Mouse (Mus musculus): Measurements from ENCODE around the gene Cd320.
"Not testable (repeated sequence)": the region's sequence is repeated elsewhere in the genome, so short reads cannot be mapped to it uniquely, and the experiment has no call there.

The Cd320 gene

GRCm38 (mm10) chr17:33825462-33825861 is 17.4 kb upstream of the Cd320 start:
- no peak for DNase-seq

DNA sequence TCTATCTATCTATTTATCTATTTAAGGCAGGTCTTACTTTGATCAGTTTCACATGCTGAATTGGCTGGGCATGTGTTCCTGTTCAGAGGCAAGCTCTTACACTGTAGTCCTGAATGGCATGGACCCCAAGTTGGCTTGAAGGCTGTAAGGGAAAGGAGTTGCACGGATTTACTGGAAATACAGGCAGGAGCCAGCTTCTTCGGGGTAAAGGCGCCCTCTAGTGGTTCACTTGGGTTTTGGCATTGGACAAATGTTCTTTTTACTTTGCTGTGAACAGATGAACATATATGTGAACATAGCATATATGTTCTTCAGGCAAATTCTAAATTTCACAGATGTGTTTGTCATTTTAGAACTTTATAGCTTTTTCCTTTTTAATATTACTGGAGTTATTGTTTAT is 16.0 kb upstream of the Cd320 start:
- DNase-seq = peak; percentile 81

DNA sequence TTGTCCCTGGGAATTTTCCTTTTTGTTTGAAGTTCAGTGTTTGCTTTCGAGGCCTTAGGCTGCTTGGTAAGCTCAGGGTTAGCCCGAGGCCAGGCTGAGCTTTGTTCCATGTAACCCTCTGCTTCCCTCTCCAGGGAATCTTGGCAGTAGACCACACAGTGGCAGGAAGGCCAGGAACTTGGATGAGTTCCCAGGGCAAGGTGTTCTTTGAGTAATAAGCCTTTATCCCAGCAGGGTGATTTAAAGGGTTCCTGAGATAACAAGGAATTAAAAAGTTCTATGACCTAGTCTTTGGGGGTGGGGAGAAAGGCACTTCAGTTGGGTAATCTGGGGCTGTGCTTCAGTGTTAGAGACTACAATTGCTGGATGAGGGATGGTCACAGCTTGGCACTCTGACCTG is 14.0 kb upstream of the Cd320 start:
- DNase-seq = peak; percentile 91

GRCm38 (mm10) chr17:33829561-33829960 is 13.3 kb upstream of the Cd320 start:
- no peak for DNase-seq

DNA sequence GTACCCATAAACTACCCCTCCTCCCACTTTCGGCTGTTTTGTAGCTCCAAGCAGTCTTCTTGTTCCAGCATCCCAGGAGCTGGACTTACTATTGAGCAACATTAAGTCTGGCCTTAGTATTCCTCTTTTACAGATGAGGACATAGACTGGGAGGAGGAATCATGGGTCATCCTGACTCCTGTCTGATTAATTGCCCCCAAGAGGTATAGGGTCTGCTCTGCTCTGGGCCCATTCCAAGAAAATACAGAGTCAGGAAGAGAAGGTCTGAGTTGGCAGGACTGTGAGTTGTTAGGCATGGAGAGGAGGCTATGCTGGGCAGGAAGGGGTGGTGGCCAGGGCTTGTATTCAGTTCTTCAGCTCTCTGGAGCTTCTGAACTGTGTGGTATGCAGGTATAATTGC is 1.3 kb downstream of the Cd320 start:
- no peak for DNase-seq

DNA sequence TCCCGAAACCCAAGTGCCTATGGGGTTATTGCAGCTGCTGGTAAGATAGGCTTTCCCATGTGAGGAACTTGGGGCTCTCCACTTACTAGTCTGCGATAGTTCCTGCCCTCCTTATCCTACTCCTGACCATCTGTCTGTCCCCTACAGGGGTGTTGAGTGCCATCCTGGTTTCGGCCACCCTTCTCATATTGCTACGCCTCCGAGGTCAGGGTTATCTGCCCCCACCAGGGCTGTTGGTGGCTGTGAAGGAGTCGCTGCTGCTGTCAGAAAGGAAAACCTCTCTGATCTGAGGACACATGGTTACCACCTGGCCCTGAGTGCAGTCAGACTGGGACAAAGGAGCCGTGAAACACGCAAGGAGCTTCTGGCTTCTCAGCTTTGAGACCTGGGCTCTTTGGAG is 5.2 kb downstream of the Cd320 start:
- no peak for DNase-seq

DNA sequence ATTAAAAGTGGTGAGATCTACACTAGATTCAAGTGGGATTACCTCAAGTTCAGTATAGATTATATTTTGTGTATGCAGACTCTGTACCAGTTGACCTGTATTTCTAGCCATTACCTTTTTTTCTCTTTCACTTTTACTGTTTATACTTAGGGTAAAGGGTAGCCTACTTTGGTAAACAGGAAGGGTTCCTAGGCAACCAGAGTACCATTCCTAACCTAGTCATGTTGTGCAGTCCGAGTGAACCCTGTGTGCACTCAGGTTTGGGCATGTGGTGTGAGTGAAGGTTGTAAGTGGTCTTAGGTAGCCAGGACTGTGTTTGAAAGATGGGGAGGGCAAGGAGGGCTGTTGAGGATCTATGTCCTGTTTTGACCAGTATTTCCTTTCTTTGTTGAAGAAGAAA is 8.4 kb downstream of the Cd320 start:
- no peak for DNase-seq

GRCm38 (mm10) chr17:33857816-33858215 is 14.9 kb downstream of the Cd320 start:
- DNase-seq = no peak

GRCm38 (mm10) chr17:33865330-33866030 is 22.6 kb downstream of the Cd320 start:
- peak; percentile 58 for DNase-seq

DNA sequence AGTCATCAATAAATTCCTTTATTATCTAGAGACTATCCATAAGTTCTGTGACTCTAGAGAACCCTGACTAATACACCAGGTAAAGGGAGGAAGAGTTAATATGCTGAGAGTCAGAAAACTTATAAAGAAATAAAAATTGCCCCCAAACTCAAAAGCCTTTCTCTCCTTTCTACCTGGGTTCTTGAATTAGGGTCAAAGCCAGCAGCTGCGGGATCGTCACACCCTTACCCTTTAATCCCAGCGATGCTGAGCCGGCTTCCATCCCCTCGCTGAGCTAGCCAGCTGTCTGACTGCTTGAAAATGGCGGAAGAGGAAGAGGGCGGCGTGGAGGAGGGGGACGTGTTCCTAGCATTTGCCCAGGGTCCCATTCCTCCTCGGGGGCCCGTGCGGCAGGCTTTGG is 30.6 kb downstream of the Cd320 start, which contains the start of gene Gm7029:
Gm7029 (plus strand) TSS at position 301 of the 400 bp plus-strand sequence.
- DNase-seq = not testable (repeated sequence)

DNA sequence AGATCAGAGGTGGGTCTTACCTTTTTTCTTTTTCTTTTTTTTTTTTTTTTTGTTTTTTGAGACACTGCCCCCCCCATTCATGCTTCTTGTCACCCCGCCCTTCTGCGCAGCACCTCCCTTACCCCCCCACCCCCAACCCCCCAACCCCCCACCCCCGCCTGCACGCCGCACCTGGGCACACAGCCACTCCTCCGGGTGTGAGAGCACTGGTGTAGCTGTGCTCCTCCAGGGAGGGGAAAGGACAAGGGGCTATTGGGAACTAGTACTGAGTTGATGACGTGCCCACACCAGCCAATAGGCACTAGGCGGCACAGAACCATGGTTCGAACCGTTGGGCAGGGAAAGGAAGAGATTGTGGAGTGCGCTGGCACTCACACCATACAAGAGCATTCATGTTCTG is 31.5 kb downstream of the Cd320 start:
- DNase-seq = no peak

DNA sequence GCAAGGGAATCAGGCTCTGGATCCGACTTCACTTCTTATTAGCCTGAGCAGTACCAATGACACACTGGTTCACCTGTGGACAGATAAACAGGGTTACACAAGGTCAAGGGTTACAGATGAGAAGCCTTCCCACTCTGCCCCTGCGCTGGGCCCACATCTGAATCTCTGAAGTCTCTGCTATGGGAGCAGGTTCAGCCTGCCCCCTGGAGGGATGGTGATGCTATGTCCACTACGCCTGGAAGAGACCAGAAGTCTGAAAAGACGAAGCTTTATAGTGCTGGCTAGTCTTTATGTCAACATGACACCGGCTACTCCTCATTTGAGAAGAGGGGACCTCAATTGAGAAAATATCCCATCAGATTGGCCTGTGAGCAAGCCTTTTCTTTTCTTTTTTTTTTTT is 32.9 kb downstream of the Cd320 start:
- peak; percentile 29 for DNase-seq

GRCm38 (mm10) chr17:33884320-33884719 is 41.4 kb downstream of the Cd320 start:
- DNase-seq = not testable (repeated sequence)

GRCm38 (mm10) chr17:33887802-33888201 is 44.9 kb downstream of the Cd320 start:
- peak; percentile 34 for DNase-seq

- not testable (repeated sequence) for DNase-seq
Measured at GRCm38 (mm10) chr17:33888230-33888629, 45.3 kb downstream of the Cd320 start.

- DNase-seq = not testable (repeated sequence)
Measured at GRCm38 (mm10) chr17:33889941-33890532, 47.1 kb downstream of the Cd320 start.

DNA sequence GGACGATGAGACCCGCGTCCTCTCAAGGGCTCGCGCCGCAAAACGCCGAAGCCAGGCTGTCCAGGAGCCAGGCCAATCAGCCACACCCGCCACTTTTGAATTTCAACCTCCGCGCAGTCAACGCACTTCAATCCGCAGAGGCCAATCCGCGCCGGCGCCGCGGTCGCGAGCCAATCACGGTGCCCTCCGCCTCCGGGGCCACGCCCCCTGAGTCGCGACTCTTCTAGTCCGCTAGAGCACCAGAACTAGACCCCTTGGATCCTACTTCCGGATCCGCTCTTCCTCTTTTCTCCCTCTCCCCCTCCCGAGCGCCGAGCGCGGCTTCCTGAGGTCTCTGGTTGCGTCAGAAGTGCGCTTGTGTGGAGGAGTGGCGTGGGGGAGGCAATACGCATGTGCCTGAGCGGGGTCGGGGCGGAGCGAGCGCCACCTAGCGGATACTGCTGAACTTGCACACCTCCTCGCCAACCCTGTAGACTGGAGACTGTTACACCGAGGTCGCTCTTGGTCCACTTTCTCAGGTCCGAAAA is 47.7 kb downstream of the Cd320 start, which contains the start of gene Kifc1:
Kifc1 (minus strand) TSS at position 129 of the 527 bp plus-strand sequence.
- peak; percentile 100 for DNase-seq

DNA sequence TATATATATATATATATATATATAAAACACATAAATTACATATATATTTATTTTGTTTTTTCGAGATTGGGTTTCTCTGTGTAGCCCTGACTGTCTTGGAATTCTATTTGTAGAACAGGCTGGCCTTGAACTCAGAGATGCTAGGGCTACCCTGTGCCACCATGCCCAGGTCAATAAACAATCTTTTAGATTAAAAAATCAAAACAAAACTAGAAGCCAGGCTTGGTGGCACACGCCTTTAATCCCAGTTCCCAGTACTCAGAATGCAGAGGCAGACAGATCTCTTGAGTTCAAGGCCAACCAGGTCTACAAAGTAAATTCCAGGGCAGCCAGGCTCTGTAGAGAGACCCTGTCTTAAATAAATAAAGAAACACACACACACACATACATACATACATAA is 48.5 kb downstream of the Cd320 start:
- DNase-seq = no peak

DNA sequence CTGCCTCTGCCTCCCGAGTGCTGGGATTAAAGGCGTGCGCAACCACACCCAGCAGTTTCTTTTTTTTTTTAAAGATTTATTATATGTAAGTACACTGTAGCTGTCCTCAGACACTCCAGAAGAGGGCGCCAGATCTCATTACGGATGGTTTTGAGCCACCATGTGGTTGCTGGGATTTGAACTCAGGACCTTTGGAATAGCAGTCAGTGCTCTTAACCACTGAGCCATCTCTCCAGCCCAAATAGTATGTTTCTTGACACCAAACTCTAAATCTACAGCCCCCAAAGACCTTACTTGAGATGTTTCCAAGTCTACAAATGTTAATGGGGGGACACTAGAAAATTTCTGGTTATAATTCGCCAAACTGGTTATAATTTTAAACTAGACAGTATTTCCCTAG is 49.0 kb downstream of the Cd320 start:
- not testable (repeated sequence) for DNase-seq

- DNase-seq = no peak
Measured at GRCm38 (mm10) chr17:33892429-33892828, 49.5 kb downstream of the Cd320 start.

DNA sequence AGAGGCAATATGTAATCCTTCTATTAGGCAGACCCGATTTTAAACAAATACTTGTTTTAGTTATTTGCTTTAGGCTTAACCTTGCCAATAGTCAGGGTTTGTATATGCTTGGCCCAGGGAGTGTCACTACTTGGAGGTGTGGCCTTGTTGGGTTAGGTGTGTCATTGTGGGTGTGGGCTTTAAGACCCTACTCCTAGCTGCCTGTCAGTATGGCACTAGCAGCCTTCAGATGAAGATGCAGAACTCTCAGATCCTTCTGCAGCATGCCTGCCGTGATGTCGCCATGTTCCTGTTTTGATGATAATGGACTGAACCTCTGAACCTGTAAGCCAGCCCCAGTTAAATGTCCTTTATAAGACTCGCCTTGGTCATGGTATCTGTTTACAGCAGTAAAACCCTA is 50.1 kb downstream of the Cd320 start:
- DNase-seq = not testable (repeated sequence)

DNA sequence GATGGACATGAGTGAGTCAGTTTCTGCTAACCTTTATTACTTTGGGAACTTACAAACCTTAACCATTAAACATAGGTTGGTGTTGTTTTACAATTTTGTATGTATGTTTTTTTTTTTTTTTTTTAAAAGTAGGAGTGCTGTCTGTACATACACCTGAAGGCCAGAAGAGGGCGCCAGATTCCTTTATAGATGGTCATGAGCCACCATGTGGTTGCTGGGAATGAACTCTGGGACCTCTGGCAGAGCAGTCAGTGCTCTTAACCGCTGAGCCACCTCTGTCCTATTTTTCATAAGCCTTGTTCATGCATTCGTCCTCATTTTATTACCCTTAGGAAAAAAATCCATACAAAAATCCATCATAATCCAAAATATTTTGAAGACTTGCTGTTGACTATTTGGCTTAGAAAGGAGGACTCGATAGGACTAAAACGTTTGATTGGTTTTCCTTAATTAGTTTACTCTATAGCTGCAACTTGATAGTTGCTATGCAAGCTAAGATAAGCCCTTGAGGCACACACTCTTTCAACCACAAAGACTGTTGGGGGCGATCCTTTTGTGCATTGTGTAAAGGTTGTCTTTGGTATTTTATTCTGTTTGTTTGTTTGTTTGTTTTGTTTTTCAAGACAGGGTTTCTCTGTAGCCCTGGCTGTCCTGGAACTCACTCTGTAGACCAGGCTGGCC is 54.4 kb downstream of the Cd320 start:
- no peak for DNase-seq

DNA sequence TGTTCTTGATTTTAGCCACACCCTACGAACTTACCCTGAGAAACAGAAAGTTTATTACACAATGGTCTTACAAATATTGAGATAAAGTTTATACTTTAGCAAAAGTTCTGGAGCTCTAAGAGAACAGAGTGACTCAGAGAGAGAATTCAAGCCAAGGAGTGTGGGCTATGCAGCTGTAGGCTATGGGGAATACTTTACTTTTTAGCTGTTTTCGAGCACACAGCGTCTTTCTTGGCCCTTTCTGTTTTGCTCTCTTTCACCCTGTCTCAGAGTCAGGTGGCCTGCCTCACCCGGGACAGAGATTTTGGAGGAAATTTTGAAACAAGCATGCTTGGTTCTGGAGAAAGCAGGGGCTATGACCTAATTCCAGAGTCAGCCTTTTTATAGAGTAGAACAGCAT is 55.3 kb downstream of the Cd320 start:
- not testable (repeated sequence) for DNase-seq
